Mouse (Mus musculus) spleen, adult 12 weeks (tissue): ENCODE data around the gene Wfs1.
"Not testable (repeated sequence)": the region's sequence is repeated elsewhere in the genome, so short reads cannot be mapped to it uniquely, and the experiment has no call there.

Experiments
- DNase-seq: peaks from one replicate; pipeline ENCODE4 v3.0.0; 2022; ENCODE audit warnings: low spot score

Gene Wfs1

DNA sequence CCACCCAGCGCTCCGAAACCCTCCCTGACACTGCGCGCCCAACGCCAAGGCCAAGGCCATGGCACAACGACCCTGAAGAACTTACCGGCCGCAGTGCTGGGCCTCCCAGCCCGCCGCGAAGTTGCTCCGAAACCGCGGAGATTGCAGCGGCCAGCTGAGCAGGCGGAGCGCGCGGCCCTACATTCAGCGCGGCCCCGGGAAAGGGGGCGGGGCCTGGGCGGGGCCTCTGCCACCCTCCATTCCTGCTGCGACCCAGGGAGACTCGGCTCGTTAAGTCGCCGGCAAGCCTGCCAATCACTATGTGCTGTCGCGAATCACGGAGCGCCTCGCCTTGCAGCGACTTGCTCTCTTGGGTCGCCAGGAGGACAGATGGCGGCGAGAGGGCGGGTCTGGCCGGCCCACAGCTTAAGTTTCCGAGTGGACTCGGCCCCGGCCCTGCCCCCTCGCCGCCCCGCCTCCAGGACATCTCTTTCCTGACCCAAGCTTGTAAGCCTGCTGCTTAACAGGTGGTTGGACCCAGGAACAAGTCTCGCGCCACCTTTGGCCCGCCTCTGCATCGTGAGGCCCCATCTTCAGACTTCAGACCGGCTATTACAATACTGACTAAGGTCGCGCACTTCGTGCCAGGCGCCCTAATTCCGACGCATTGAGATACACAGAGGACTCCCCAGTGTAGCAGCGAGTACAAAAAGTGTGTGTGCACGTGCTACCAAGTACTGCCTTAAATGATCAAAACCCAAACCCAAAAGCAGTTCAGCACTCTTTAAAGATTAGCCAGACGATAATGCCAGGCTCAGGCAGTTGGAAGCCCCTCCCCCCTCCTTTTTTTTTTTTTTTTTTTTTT, at the start of gene Wfs1:
Gene Wfs1, minus strand, starts transcription at position 425 of the 844 bp plus-strand sequence.
- peak; percentile 74 for DNase-seq

DNA sequence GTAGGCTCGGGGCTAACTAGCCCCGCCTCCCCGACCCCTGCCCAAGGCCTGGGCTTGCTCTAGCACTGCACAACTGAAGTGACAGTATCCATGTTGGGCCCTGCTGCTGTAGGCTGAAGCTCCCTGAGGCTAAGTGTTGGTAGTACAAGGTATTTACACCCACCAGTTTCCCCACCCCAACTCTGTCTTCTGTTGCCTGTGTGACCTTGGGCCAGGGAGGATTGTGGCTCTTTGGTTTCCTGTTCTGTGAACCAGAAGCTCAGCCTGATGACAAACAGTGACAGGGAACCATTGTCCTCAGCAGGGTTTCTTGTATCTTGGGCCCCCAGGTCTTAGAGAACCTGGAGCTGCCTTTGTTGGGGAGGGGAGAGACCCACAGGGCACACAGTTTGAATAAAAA, 47.9 kb upstream of the Wfs1 start:
- DNase-seq, result no peak

DNA sequence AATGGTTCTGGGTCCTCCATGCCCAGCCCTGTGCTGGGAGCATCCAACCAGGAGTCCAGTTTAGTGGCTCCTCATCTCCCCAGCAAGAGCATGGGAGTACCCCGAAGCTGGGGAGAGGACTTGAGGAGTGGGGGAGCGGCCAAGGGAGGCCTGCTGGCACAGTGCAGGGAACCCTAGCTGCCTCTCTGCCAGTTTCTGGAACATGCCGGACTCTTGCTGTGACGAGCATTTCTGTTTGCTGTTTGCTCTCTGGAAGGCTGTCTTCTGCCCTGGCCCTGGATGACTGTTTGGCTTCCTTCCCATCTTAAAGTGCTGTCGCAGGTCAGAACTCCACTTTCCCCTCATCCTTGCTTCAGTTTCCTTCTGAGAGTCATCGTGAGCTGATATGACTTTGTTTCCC, 46.9 kb upstream of the Wfs1 start:
- no peak for DNase-seq

DNA sequence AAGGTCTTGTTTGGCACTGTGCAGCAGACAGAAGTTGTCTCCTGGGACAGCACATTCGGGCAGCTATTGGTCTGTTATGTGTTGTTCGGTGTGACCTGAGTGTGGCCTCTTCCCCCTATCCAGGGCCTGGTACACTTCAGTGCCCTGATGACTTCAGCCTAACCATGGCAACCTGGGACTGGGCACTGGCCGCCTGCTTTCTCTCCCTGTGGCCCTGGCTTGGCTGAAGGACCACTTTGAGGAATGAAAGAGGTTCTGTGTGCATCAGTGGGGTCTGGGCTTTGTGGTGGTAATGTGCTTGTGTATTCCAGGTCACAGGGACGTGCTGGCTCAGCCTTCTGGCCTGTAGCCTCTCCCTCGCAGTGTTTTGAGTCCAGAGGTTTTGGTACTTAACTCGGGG, 46.2 kb upstream of the Wfs1 start:
- no peak for DNase-seq

DNA sequence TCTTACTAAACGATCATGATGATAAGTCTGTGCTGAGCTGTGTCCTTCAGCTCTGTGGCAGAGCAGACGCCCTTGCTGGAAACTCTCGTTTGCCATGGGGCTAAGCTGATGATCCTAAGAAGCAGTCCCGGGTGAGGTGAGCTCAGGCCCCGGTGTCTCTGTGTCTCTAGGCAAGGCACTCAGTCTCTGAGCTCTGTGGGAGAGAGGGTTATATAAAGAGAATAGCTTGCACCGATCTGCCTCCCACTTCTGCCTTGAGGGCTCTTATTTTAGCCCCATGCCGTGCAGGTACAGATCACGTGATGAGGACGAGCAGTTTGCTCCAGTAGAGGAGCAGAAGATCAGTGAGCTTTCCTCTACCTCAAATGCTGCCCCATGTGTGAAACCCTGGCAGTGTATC, 41.7 kb upstream of the Wfs1 start:
- DNase-seq, result no peak

DNA sequence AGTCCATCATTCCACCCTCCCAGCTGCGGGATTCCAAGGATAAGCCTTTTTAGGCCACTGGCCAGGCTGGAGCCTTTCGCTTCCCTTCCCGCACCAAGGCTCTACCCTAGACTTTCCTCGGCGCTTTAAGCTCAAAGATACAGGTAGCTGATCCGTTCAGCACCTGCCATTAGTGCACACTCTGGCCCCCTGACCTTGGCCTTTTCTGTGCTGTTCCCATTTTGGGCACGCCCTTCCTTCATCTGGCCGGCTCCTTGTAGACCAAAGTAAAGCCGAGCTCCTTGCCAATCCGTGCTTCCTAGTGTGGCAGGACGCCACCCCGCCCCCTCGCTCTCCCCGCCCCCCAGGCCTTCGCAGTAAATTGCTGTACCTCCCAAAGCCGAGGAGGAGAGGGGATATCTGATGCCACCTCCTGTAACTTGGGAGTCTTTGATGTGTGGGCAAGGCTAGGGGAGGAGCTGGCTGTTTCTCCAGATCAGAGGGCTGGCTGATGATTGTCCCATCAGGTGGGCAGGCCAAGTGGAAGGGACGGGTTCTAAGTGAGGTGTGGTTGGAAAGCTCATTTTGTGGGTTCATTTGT, 40.4 kb upstream of the Wfs1 start:
- no peak for DNase-seq

DNA sequence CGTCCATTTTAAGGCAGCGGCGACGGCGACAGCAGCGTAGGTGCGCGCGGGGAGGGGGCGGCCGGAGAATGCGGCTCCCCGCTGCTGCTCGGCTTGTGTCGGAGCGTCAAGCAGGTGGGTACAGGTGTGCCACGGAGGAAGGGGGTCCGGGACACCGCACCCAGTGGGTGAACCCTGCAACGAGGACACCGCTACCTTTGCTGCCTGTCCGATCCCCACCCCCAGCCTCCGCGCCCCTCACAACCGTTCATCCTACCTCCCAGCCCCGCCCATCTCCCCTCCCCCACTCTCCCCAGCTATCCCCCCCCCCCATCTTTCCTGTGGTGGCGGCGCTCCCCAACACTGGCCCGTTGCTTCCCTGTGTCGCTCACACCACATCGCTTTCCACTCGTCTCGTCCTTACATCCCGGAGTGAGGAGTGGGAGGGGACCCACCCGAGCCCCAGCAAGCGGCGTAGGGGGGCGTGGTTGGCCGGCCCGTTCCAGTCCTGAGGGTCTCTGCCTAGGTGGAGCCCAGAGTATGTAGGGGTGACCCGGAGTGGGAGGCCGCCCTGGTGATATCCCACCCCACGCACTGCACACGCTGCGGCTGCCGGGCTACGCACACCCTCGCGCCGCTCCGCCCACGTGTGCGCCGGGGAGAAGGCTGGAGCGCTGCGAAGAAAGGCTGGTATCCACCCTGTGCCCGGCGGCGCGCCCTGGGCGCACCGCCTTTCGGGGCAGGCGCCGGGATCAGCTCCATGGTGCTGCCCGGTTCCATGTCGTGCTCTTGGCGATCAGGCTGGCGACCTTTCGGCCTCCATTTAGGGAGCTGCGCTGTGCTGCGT, 39.7 kb upstream of the Wfs1 start:
- DNase-seq, result no peak

DNA sequence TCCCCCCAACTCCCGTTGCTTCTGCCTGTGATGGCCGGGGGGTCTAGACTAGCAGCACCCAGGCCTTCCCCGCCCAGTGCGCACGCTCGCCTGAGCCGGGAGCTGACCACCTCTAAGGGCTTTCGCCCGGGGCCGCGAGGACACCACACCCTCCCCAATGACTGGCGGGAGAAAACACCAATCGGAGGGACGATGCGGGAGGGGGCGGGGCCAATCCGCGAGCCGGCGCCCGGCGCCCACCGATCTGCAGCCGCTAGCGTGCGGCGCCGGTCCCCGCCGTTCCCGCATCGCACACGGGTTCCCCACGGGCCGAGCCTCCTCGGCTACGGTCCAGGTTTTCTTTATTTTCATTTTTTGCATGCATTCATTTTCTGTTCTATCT, 39.1 kb upstream of the Wfs1 start:
- peak; percentile 17 for DNase-seq

DNA sequence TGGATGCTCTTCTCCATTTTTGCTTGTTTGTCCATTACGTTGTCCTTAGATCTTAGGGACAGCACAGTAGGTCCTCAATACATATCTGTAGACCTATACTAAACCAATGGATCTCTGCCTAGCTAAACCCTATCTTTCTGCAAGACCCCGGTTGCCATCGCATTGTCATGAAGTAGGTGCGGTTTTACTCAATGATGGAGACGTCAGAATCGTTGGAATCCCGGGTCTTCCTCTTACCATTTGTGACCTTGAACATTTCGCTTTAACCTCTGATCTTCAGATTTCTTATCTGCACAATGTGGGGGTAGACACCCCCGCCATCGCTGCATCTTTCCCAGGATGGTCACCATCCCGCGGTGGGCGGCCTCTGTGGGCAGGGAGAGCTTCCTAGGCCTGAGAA, 38.7 kb upstream of the Wfs1 start:
- no peak for DNase-seq

DNA sequence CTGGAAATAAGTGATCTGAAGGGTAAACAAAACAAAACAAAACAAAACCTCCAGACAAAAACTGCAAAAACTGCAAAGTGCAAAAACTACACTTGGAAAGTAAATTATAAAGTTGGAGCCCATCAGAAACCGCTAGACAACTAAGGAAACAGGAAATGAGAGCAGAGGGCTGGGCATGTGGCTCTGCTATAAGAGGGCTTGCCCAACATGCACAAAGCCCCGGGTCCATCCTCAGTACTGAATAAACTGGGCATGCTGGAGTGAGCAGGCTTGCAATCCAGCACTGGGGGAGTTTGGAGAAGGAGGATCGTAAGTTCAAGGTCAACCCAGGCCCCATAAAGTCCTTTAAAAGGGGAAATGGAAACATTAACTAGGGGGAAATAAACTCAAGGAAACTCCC, 28.2 kb upstream of the Wfs1 start:
- DNase-seq, result no peak

DNA sequence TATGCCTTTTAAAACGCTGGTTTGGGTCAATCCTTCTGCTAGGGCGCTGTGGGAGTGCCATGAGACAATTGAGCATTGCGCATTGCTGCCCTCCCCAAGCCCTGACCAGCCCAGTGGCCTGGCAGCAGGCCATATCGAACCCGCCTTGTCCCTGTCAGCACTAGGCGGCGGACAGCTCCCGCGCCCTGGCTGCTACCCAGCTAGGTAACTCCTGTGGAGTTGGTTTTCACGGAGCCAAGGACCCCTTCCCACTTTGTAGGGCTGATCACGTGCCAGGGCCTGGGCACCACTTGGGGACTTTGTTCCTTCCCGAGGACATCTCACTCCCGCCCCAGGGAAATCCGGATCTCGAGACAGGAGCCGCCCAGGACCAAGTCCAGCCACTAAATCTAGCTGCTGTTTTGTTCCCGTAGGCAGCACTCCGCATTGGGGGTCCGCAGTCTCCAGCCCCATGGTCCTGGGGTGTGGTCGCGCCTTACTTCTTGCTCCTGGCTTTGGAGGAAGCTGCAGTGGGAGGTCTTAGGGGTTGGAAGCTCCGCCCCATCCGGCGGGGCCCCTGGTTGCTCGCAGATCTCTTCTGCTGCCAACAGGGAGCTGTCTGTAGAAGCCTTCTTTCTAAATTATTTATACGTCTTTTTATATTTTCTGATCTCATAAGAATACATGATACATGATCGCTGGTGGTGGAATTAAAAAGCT, 26.8 kb upstream of the Wfs1 start:
- DNase-seq, result no peak

DNA sequence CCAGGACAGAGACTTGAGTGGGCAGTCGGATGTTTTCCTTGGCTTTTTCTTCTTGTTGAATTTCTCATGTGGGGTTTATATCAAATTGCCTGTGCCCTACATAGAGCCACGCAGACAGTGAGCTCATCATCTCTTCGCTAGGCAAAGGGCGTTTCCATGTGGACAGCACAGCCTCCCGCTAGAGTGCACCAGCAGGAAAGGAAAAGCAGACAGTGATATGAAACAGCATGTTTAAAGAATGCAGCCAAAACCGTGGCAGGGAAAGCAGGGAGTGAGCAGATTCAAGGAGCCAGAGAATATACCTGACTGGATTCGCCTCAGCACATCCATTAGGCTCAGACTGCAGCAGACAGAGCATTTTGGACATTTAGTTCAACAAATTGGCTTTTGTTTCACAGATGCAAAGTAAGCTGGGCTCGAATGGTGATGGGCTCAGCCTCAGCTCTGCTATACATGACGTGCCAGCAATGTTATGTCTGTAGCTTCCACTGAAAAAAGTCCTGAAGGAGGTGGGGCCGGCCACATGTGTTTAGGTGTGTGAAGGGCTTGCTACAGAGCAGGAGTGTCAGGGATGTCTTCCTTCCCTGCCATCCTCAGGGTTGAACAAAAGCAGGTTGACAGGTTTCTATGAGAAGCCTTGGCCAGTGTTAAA, 21.8 kb upstream of the Wfs1 start:
- no peak for DNase-seq

DNA sequence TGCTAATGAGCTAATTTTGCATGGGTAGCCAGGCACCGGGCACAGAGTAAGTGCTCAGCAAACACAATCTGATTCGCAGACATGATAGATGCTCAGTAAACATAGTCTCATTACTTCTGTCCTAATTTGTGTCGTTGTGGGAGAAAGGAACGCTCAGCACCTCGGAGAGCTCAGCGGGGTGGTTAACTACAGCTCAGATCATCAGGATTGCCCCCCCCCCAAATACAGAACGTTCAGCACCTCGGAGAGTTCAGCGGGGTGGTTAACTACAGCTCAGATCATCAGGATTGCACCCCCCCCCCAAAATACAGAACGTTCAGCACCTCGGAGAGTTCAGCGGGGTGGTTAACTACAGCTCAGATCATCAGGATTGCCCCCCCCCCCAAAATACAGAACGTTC, 20.8 kb upstream of the Wfs1 start:
- DNase-seq, result not testable (repeated sequence)

DNA sequence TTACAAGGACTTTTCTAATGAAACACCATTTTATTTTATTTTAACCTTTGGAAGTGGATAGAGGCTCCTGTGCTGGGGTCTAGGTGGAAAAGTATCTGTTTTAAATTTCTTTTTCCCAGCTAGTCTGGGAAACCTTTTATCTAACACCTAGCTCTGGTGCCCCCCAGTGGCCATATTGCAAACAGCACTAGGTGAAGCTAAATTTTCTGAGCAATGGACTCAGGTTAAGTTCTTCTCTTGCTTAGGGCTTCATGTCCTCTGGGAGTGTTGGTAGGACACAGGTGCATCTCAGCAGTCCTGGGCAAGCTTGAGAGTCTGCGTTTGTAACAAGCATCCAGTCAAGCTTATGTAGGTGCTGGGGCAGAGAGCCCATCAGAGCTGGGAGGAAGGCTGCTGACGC, 13.0 kb upstream of the Wfs1 start:
- DNase-seq, result peak; percentile 23

DNA sequence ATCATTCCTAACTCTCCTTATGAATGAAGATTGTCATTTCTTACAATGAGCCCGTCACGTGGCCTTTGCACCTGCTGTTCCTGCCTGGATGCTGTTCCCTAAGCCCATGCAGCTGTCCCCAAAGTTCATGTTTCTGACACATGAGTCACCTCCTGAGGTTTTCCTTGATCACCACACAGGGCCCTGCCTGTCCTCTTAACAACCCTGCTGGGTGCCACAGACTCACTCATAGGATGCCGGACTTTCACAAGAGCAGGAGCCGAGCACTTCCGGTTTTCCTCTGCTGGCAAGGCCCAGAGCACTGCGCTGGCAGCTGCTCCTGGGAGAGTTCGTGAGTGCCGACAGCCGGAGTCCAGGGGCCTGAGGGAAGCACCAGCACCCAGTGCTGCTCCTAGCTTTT, 12.0 kb upstream of the Wfs1 start:
- no peak for DNase-seq

DNA sequence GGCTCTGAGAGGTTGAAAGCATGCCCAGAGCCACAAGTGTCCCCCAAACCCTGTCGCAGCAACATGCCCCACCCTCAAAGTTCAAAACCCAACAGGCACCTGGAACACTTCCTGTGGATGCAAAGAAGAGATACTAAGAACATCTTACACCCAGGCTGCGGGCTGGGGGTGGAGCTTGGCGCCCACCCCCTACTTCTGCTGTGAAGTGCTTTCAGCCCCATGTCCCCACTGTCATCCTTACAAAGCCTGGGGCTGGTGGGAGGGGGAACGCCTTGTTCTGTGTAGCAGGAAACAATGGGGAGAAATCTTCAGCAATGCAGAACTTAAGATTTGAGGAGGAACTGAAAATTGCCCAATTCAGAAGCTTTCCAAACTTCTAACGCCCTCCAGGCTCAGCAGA, 9.0 kb upstream of the Wfs1 start:
- no peak for DNase-seq

DNA sequence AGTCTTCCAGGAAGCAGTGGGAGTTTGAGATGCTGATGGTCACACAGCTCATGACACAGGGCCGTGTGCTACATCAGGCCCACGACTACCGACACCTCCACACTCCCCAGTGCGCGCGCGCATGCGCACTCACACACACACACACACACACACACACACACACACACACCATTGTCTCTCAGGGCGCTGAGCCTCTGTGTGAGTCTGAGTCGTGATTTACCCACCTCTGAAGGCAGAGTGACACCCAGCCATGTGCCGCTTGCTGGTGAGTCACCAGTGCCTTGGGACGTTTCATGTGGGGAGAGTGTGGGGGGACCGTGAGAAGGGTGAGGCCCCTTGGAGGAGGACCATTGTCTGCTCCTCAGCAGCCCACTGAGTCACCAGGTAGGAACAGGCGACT, 7.4 kb upstream of the Wfs1 start:
- DNase-seq, result no peak

DNA sequence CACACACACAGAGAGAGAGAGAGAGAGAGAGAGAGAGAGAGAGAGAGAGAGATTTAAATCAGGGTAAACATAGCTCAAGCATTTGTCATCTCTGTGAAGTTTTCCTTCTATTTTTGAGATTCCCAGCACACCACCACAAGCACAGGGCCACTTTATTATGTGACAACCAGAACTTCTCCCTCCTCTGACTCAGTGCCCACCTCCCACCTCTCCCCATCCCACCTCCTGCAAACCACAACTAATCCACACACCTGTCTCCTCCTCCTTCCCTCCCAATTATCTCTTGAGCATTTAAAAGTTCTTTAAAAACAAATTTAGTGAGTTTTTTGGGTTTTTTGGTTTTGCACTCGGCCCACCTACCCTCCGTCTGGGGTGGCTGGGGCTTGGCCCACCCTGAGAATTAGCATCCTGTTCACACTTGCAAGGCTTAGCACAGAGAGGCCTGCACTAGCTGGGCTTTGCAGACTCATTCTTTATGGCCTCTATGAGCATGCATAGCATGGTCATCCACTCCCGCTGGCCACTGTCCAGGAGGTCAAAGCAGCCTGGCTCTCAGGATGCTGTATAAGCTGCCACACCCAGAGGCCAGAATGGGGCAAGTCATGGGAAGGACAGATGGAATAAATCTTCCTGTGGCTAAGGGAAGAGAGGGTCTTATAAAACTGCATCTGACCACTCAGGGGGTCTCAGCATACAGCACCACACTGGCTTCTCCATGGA, 1.8 kb upstream of the Wfs1 start:
- DNase-seq, result no peak

DNA sequence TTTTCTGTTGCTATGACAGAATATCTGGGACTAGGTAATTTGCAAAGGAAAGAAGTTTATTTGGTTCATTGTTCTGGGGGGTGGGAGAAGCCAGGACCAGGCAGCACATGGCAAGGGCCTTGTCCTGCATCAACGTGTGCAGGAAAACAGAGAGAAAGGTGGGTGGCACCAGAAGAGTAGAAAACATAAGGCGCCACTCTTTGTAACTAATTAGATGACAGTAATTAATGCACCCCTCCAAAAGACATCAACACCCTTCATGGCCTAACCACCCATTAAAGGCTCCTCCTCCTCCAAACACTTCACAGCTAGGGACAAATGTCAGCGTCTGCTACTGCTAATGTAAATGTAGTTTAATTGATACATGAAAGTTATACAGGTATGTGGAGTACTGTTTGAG, 1.2 kb upstream of the Wfs1 start:
- DNase-seq, result no peak

DNA sequence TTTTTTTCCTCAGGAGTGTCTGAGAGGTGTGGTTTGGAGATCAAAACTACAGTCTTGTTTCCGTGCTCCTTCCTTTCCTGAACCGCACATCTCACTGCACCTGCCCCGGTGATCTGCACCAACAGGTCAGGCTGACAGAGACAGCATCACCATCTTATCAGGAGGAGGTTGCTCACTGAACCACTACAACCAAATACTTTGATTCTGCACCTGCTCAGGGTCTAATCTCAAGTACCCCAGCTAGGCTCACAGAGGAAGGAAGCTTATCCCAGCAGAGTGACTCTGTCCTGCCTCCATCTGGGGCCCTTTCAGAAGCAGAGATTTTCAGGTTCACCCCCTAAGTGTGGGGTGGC, 596 bp upstream of the Wfs1 start:
- no peak for DNase-seq

DNA sequence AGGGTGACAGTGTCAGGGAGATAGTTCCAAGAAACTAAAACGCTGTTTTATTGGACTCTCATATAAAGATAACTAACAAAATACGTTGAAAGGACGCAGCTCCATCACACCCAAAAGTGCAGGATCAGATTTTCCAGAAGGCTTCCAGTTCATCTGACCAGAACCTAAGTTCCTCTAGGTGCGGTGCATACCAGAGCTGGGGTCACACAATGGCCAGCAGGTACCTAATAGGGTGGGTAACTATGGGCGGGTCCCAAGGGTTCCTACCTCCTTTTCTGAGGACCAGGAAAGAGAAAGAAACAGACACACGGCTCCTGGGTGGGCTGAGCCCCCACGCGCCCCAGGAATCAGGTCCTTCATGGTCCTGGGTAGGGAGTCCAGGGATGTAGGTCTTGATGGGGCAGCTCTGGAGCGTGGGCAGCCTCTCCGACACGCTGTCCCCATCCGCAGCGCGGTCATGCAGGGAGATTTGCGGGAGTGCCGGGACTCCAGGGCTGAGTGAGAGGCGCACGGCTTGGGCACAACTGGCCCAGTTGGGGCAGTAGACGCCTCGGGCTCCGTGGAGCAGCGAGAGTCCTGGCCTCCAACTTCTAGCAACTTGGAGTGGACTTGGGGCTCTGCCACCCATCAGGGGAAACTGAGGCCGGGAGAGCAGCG, 753 bp downstream of the Wfs1 start:
- DNase-seq, result no peak
